Mouse (Mus musculus): Measurements from ENCODE around the gene Spi1. TPM values are rescaled to one million over a fixed set of nuclear protein-coding genes. Genes with fewer than 3 reads are reported as not detected.

The Spi1 gene
- total RNA-seq, 2 experiments from 2014 or later, result 31.9 to 54.1 TPM

- ATAC-seq (replicated peaks; ENCODE audit: low FRiP score, poor library complexity, severe bottlenecking), result no peak
Observed at GRCm38 (mm10) chr2:91065544-91065943, 16.6 kb upstream of the Spi1 start.

- no peak for ATAC-seq (replicated peaks; ENCODE audit: low FRiP score, poor library complexity, severe bottlenecking)
Observed at GRCm38 (mm10) chr2:91066455-91066854, 15.7 kb upstream of the Spi1 start.

- ATAC-seq (replicated peaks; ENCODE audit: low FRiP score, poor library complexity, severe bottlenecking), result no peak
Observed at GRCm38 (mm10) chr2:91068162-91068871, 13.9 kb upstream of the Spi1 start.

DNA sequence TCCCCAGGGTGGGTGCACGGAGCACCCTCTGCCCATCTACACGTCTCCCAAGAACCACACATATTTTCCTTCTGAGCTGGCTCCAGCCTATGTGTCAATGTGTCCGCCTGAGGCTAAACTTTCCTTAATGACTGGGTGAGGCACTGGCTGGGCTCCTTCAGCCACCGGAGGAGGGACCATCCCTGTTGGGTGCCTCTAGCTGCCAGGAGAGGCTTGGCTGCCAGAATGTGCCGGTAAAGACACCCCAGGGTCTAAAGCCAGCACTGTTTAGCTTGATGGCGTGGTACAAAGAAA is 13.4 kb upstream of the Spi1 start:
- ATAC-seq (replicated peaks; ENCODE audit: low FRiP score, poor library complexity, severe bottlenecking), result no peak

- no peak for ATAC-seq (replicated peaks; ENCODE audit: low FRiP score, poor library complexity, severe bottlenecking)
Observed at GRCm38 (mm10) chr2:91069306-91070000, 12.7 kb upstream of the Spi1 start.

- ATAC-seq (replicated peaks; ENCODE audit: low FRiP score, poor library complexity, severe bottlenecking), result peak; percentile 81
Observed at GRCm38 (mm10) chr2:91070076-91070800, 12.0 kb upstream of the Spi1 start, which contains the start of gene Slc39a13. TSS of gene Slc39a13 (minus strand) at chr2:91070417.

DNA sequence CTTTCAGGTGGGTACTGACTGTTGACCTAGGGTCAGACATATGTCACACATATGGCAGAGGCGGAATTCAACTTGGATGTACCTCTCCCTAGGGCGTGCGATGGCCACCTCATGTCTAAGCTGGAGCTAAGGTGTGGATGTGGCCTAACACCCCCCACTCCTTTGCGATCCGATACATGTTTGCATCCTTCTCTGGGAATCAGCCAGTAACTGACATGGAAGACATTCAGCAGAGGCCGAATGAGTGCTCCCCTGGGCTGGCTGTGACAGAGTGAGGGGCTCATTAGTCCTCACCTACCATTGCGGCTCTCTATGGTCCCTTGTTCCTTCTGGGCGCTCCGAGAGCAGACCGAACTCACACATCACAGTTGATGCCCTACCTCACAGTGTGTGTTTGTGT is 11.1 kb upstream of the Spi1 start:
- no peak for ATAC-seq (replicated peaks; ENCODE audit: low FRiP score, poor library complexity, severe bottlenecking)

DNA sequence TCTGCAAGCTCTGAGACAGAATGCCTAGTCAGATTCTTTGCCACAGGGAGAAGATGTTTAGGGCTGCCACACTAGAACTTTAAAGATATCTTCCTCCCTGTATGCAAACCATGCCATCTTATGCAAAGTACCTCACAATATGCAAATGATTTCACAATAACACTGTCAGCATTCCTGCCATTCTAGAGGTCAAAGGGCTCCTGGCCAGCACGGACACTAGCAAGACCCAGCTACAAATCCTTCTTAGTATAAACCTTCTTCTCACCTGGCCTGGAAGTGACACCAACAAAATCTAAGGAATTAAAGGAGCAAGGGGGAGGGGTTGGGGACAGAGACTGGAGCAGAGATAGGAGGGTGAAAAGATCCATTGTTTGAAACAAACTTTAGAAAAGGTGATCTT is 10.1 kb upstream of the Spi1 start:
- ATAC-seq (replicated peaks; ENCODE audit: low FRiP score, poor library complexity, severe bottlenecking), result no peak

GRCm38 (mm10) chr2:91077957-91078313 is 4.3 kb upstream of the Spi1 start:
- no peak for ATAC-seq (replicated peaks; ENCODE audit: low FRiP score, poor library complexity, severe bottlenecking)

DNA sequence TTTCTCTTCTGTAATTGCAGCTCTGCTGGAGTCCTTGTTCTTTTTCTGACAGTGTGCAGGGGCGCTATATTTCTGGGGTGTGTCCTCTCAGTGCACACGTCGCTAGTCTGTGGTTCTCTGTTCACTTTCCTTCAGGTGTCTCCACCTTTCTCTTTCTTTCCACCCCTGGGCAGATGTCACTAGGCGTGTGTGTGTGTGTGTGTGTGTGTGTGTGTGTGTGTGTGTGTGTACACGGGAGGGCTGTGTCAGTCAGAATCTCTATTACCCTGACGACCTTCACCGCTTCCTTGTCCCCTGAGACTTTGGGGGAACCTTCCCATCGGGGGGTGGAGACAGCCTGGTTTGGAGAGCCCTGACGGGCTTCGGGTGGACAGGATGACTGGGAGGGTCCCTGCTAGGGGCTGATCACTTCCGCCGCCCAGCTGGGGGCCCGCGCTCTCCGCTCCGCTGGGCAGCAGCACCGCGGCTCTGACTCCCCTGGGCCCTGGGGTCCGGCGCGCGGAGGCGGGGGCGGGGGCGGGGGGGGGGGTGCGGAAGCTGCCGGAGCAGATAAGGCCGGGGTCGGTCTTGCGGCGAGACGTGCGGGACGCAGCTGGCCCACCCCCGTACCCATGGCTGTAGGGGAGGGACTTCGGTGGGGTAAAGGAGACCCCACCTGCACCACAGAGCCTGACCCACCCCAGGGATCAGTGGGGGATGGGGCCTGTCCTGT is 3.7 kb upstream of the Spi1 start:
- no peak for ATAC-seq (replicated peaks; ENCODE audit: low FRiP score, poor library complexity, severe bottlenecking)

- ATAC-seq (replicated peaks; ENCODE audit: low FRiP score, poor library complexity, severe bottlenecking), result no peak
Observed at GRCm38 (mm10) chr2:91079026-91079384, 3.2 kb upstream of the Spi1 start.

DNA sequence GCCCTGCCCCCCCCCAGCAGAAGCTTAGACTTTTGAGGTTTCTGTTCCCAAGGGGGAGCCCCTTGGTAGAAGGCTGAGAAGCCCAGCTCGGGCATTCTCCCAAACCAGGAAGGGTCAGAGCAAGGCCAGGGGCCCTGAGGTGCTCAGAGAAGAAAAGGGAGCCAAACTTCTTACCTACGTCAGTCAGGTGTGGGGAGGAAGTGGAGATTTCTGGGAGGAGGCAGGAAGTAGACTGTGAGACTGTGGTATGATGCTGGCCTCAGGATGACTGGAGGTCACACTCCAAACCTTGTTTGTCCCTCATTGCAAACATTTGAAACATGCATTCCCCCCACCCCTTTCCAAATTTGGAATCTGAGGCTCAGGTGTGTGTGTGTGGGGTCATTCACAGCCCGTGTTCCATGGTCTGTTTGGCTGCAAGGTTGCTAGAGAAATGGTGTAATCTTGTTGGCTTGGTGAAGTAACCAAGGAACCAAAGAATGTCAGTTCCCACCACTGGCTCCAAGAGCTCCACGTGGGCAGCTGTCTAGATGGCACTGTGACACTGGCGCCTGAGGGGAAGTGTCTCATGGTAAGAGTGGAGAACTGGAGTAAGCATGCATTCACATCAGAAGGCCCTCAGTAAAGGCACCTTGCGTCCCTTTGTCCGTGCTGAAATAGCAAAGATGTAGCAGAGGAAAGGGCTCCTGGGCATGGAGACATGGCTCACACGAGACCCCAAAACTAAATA is 1.2 kb upstream of the Spi1 start:
- ATAC-seq (replicated peaks; ENCODE audit: low FRiP score, poor library complexity, severe bottlenecking), result no peak

GRCm38 (mm10) chr2:91082844-91083243 is 654 bp downstream of the Spi1 start:
- no peak for ATAC-seq (replicated peaks; ENCODE audit: low FRiP score, poor library complexity, severe bottlenecking)

- no peak for ATAC-seq (replicated peaks; ENCODE audit: low FRiP score, poor library complexity, severe bottlenecking)
Observed at GRCm38 (mm10) chr2:91083366-91083940, 1.3 kb downstream of the Spi1 start.

- ATAC-seq (replicated peaks; ENCODE audit: low FRiP score, poor library complexity, severe bottlenecking), result no peak
Observed at GRCm38 (mm10) chr2:91084179-91084820, 2.1 kb downstream of the Spi1 start.

- ATAC-seq (replicated peaks; ENCODE audit: low FRiP score, poor library complexity, severe bottlenecking), result no peak
Observed at GRCm38 (mm10) chr2:91085494-91086391, 3.6 kb downstream of the Spi1 start.

DNA sequence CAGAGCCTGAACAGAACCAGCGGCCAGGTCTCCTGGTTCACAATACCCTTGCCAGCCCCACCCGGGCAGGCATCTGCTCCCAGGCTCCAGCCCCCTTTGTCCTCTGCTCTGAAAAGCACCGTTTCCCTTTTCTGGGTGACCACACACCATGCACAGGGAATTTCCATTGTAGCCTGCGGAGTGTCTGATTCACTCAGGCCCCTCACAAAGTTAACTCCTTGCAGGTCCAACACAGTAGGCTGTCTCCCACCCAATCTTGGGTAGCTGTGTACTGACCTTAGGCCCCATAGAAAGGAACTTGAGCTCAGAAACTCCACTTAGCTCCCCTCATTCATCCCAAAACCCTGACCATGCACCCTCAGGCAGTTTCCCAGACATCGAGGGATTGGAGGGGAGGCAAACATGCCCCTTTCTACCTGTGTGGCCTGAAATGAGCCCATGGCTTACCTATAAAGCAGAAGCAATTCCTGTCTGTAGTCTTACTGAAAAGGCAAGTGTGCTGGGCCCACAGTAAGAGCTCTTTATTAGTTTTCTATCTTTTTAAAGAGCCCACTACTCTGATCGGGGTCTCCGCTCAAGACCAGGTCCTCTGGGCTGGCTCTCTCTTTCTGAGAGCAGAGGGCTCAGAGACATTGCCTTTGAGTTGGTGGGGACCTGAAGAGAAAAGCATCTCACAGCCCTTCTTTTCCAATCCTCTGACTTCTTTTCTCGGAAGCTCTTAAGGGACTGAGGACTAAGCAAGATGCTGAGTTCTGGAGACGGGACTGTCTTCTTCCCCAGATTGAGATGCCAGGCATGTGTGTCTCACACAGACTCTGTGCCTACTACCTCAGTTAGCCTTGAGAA is 4.4 kb downstream of the Spi1 start:
- ATAC-seq (replicated peaks; ENCODE audit: low FRiP score, poor library complexity, severe bottlenecking), result no peak

Measured in erythroid progenitor cell, adult 5-6 weeks (primary cell).